Mouse (Mus musculus): ENCODE results near the gene Gm26558. TPM values are rescaled to one million over a fixed set of nuclear protein-coding genes. Genes with fewer than 3 reads are reported as not detected.

The Gm26558 gene
- polyA plus RNA-seq, 1 experiment from 2014 or later = 3.5 TPM

DNA sequence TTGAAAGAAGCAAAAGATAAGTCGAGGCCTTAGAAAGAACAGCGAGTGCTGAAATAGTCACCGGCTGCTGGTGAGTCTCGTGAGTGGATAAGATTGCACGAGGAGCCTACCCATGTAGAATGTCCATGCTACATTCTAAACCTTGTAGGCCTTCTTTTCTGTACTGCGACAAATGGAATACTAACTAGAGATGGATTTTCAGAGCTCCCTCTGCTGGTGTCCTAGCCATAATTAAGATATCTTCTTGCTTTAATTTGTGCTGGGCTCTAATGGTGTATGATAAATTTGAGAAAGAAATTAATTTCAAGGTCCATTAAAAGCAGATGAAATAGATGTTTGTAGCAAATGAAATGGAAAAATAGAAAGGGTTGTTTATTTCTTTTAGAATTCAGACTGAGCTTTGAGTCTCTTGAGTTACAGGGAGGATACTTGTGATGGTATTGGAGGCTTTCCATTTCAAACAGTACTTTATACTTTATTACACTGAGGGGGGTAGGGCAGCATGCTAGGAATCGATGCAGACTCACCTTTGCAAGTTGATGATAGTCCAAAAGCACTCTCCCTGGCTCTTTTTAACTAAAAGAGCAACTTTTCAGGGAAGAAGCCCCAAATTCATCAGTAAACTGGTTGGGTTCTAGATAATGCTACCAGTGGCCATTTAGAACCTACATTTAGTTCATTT is 11.7 kb upstream of the Gm26558 start:
- Histone ChIP-seq H3K4me2 (no peak overlapping the region), H3K9me3 (no peaks in the 10 kb centered on the region), H3K27ac (replicated peaks) (no peak overlapping the region), H3K4me1 (replicated peaks) (no peaks in the 10 kb centered on the region), H3K9ac (no peak overlapping the region), H3K36me3 (peaks cover 7% of the 10 kb centered on the region), H3K27me3 (no peaks in the 10 kb centered on the region), H3K4me3 (no peak overlapping the region)
- 76% methylated on average over 7 of the region's 7 CpGs for WGBS
- no peak for ATAC-seq (ENCODE audit: low FRiP score, low read depth)

DNA sequence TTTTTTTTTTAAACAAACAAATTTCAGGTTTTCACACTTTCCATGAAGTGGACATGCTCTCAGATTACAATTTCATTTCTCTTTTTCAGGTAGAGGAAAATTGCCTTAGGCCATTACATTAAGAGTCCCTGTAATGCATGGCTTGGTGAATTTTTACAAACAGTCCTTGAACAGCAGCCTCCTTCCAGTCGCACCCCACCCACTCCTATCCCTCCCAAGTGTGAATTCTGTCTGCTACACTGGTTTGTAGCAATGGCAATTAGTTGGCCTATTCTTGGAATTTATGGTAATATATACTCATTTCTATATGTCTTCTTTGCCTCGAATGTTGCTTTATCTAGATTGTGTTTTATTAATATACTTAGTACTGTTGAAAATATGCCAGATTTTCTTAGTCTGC is 10.6 kb upstream of the Gm26558 start:
- no peak for ATAC-seq (ENCODE audit: low FRiP score, low read depth)
- no peak overlapping the region for H3K9ac ChIP-seq
- no peak overlapping the region for H3K4me2 ChIP-seq
- no peak overlapping the region for H3K27ac ChIP-seq (replicated peaks)
- no peaks in the 10 kb centered on the region for H3K36me3 ChIP-seq
- H3K4me1 ChIP-seq (replicated peaks) = no peaks in the 10 kb centered on the region
- H3K27me3 ChIP-seq = no peaks in the 10 kb centered on the region
- H3K9me3 ChIP-seq = no peaks in the 10 kb centered on the region
- H3K4me3 ChIP-seq = no peak overlapping the region
- WGBS = 86% methylated on average over 2 of the region's 2 CpGs

DNA sequence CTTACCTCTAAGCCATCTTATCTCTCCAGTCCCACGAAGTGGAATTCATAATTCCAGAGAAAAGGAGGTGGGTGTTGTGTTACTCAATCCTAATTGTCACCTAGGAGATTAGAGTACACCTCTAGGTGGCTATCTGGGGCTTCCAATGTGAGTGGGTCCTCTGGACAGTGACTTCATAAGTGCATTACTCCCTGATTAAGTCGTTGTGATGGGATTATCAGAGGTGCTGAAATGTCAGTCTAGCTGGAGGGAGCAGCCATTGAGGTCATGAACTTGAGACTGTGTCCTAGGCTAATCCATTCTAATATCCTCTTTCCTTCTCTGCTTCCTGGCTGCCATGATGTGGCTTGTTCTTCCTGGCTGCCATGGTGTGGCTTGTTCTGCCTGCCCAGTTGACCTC is 8.0 kb upstream of the Gm26558 start:
- no peak overlapping the region for H3K9ac ChIP-seq
- H3K9me3 ChIP-seq = no peaks in the 10 kb centered on the region
- no peak overlapping the region for H3K4me2 ChIP-seq
- H3K4me3 ChIP-seq = no peak overlapping the region
- WGBS = 64% methylated on average over 2 of the region's 2 CpGs
- H3K36me3 ChIP-seq = no peaks in the 10 kb centered on the region
- H3K4me1 ChIP-seq (replicated peaks) = no peaks in the 10 kb centered on the region
- ATAC-seq (ENCODE audit: low FRiP score, low read depth) = no peak
- no peaks in the 10 kb centered on the region for H3K27me3 ChIP-seq
- H3K27ac ChIP-seq (replicated peaks) = no peak overlapping the region

DNA sequence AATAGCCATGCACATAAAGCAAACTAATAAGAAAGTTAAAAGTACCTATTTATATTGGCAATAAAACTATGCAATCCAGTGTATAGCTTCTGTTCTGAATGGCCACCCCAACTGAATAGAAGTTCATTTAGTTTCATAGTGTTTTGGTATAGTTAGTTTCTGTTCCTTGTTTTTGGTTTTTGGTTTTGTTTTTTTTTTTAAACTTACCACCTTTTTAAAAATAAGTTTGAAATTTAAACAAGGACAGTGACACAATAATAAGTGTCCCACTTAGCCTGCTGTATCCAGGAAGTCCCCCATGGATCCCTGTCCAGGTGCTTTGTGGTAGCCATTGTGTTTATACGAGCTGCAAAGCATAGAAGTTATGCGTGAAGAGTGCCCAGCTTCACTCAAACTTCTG is 7.3 kb upstream of the Gm26558 start:
- Histone ChIP-seq H3K9me3 (no peaks in the 10 kb centered on the region), H3K4me3 (no peak overlapping the region), H3K4me1 (replicated peaks) (no peaks in the 10 kb centered on the region), H3K27ac (replicated peaks) (no peak overlapping the region), H3K4me2 (no peak overlapping the region), H3K27me3 (no peaks in the 10 kb centered on the region), H3K36me3 (no peaks in the 10 kb centered on the region), H3K9ac (no peak overlapping the region)
- no peak for ATAC-seq (ENCODE audit: low FRiP score, low read depth)
- WGBS = 90% methylated on average over 2 of the region's 2 CpGs

DNA sequence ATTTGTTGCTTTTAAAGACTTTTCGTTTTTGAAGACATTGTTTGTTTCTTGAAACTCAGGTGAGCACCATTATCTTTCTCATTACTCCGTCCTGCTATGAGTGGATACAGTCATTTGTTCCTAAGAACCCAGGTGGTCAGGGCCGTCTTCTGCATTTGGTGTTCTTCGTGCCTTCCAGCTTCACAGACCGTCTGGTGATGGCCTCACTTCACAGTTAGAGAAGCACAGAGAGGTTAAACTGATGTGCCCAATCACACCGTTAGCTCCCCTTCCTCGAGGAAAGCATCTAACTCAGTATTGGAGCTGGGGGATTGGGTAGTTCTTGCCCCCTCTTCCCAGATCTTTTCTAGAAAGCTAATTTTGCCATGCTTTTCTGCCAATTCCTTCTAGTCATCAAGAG is 5.1 kb upstream of the Gm26558 start:
- Histone ChIP-seq H3K9ac (no peak overlapping the region), H3K9me3 (no peaks in the 10 kb centered on the region), H3K27me3 (no peaks in the 10 kb centered on the region), H3K4me1 (replicated peaks) (peaks cover 17% of the 10 kb centered on the region), H3K4me2 (no peak overlapping the region), H3K4me3 (no peak overlapping the region), H3K36me3 (no peaks in the 10 kb centered on the region), H3K27ac (replicated peaks) (no peak overlapping the region)
- 89% methylated on average over 7 of the region's 7 CpGs for WGBS
- no peak for ATAC-seq (ENCODE audit: low FRiP score, low read depth)

DNA sequence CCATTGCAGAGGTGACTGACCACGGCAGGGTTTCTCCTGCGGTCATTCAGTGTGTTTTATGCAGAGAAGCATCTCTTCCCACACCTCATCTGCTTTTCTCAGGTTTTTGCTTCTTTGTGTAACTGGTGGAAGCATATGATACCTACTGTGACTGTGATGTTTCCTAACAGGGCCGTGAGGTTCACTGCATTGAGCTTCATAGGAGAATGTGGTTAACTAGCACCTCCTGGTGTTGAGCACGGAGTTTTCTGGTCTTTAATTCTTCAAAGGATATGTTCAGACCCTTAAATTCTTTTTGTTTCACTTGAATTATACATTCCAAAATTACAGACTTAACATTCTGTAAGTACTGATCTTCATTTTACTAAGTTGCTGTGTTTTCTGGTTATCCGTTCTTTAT is 1.9 kb upstream of the Gm26558 start:
- Histone ChIP-seq H3K27ac (replicated peaks) (no peak overlapping the region), H3K4me3 (no peak overlapping the region), H3K4me2 (0 out of 2 replicates have a peak overlapping the region, but pooled peaks have one; percentile 17), H3K4me1 (replicated peaks) (peaks cover 23% of the 10 kb centered on the region), H3K27me3 (no peaks in the 10 kb centered on the region), H3K36me3 (no peaks in the 10 kb centered on the region), H3K9ac (no peak overlapping the region), H3K9me3 (no peaks in the 10 kb centered on the region)
- WGBS = 77% methylated on average over 5 of the region's 5 CpGs
- ATAC-seq (ENCODE audit: low FRiP score, low read depth) = no peak

DNA sequence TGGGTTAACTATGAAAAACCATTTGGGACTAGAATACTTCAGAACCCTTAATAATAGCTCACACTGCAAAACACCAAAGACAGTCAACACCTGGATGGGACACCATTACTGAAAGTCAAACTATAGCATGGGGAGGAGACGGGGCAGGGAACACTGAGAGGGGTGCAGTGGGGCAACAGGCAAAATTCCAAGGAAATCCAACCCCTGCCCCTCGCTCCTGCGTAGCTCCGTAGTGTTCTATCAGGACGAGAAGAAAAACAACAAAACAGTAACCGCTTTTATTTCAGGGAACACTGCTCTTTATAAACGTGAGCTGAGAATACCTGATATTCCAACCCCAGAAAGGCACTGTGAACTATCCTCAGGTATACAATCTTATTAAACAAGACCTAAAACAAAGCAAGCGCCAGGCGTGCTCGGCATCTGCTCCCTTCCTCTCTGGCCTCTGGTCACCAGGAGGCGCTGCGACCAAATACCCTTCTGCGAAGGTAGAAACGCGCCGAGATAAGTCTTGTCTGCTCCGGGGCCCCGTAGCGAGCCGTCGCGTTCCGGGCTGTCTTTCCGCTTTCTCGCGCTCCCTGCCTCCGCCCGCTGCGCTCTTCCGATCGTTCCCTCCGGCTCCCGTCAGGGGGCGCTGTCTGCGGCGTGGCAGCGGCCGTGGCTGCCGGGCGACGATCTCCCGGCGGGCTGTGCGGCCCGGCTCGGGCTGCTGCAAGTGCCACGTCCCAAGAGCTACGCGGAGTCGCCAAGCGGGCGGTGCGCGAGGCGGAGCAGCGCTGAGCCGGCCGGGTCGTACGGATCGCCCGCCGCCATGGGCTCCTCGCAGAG is 807 bp downstream of the Gm26558 start, which contains the start of gene Gorasp2:
TSS of gene Gorasp2 (plus strand) at position 690 of the 828 bp plus-strand sequence.
- Histone ChIP-seq H3K9me3 (no peaks in the 10 kb centered on the region), H3K4me2 (peak within 1 kb of the TSS; percentile 64), H3K9ac (peak within 1 kb of the TSS; percentile 96), H3K4me1 (replicated peaks) (peaks cover 23% of the 10 kb centered on the region), H3K4me3 (peak within 1 kb of the TSS; percentile 93), H3K27me3 (no peaks in the 10 kb centered on the region), H3K36me3 (no peaks in the 10 kb centered on the region), H3K27ac (replicated peaks) (peak within 1 kb of the TSS; percentile 86)
- WGBS = 2% methylated on average over 64 of the region's 64 CpGs
- peak; percentile 96 for ATAC-seq (ENCODE audit: low FRiP score, low read depth)

DNA sequence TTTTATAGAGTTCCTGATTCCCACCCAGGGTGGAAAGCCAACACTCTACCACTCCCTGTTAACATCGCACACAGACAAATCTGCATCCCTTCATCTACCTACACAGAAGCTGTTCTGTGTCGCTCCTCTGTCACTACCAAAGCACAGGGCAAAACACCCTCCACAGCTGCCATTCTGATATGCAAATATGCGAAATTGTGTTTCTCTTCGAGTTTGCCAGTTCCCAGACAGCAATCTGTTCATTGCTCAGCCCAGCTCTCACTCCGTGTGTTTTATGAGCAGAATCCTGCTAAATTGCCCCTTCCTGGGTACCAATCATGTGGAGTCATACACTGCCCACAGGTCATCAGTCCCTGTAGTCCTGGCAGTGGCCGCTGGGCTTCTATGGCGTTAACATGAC is 4.8 kb downstream of the Gm26558 start:
- Histone ChIP-seq H3K27ac (replicated peaks) (no peak overlapping the region), H3K4me2 (no peak overlapping the region), H3K9me3 (no peaks in the 10 kb centered on the region), H3K9ac (no peak overlapping the region), H3K4me3 (no peak overlapping the region), H3K36me3 (no peaks in the 10 kb centered on the region), H3K4me1 (replicated peaks) (peaks cover 6% of the 10 kb centered on the region; the same call in 1 of the 2 replicates), H3K27me3 (no peaks in the 10 kb centered on the region)
- 73% methylated on average over 7 of the region's 7 CpGs for WGBS
- ATAC-seq (ENCODE audit: low FRiP score, low read depth) = no peak

DNA sequence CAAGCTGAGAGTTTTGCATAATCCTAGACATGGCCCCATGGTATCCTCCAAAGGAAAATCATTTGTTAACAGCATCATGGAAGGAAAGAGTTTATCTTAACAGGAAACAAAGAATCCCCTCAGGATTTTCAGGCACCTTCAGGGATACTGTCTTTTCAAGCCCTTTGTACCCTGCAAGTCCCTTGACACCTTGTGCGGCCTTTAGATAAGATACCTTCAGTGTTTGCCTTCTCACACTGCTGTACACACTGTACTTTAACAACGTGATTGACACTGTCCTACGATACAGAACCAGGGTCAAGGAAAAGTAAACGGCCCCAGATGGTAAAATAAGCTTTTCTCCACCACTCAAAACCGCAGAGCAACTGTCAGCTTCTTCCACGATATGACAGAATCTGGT is 10.1 kb downstream of the Gm26558 start:
- H3K4me1 ChIP-seq (replicated peaks) = no peaks in the 10 kb centered on the region
- H3K9me3 ChIP-seq = no peaks in the 10 kb centered on the region
- no peak overlapping the region for H3K27ac ChIP-seq (replicated peaks)
- no peaks in the 10 kb centered on the region for H3K36me3 ChIP-seq
- no peak overlapping the region for H3K9ac ChIP-seq
- WGBS = 77% methylated on average over 6 of the region's 6 CpGs
- no peak for ATAC-seq (ENCODE audit: low FRiP score, low read depth)
- H3K27me3 ChIP-seq = no peaks in the 10 kb centered on the region
- H3K4me2 ChIP-seq = no peak overlapping the region
- H3K4me3 ChIP-seq = no peak overlapping the region

DNA sequence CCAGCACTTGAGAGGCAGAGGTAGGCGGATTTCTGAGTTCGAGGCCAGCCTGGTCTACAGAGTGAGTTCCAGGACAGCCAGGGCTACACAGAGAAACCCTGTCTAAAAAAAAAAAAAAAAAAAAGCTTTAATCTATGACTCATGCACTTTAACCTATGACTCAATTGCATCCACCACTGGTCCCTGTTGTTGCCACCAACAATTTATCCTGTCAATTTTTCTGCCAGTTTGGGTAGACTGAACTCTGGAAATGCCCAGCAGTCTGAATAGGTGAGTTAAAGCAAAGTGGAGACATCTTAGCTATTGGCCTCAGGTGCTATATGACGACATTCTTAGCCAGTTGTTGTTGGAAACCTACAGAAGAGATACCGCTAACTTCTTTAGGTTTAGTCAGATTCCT is 12.4 kb downstream of the Gm26558 start:
- no peaks in the 10 kb centered on the region for H3K27me3 ChIP-seq
- H3K27ac ChIP-seq (replicated peaks) = no peak overlapping the region
- H3K9me3 ChIP-seq = no peaks in the 10 kb centered on the region
- H3K4me2 ChIP-seq = no peak overlapping the region
- H3K36me3 ChIP-seq = no peaks in the 10 kb centered on the region
- H3K4me3 ChIP-seq = no peak overlapping the region
- no peak overlapping the region for H3K9ac ChIP-seq
- 95% methylated on average over 4 of the region's 4 CpGs for WGBS
- H3K4me1 ChIP-seq (replicated peaks) = no peaks in the 10 kb centered on the region
- ATAC-seq (ENCODE audit: low FRiP score, low read depth) = no peak

DNA sequence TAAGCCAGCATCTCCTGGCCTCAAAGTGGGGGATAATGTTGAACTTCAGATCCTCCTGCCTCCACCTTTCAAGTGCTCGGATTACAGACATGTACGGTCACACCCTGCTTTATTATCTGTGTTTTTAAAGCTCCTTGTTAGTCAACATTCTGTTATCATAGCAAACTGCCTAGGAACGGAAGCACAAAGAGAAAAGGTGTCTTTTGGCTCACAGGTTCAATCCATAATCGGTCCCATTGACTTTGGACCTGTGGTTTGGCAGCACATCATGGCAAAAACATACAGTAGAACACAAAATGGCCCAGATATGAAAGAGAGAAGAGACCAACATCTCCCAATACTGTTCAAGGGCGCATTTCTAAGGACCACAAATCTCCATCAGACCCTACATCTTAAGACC is 13.6 kb downstream of the Gm26558 start:
- 89% methylated on average over 5 of the region's 5 CpGs for WGBS

DNA sequence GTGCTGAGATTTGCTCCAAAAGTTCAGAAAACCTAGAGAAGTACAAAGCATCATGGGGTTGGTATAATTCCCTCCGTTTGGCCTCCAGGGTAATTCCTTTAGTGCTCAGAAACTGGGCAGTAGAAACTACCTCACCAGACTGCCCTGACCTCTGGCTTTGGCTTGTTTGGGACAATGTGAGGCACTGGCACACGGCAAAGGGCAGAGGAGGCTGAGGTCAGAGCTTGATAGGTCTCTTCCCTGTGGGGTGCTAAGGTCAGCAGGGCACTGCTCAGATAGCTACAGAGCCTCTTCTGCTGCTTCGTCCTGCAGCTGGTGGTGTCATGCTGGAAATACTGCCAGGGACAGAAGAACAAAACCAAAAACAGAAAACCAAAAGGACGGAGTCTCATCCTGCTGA is 14.2 kb downstream of the Gm26558 start:
- H3K4me1 ChIP-seq (replicated peaks) = peaks cover 11% of the 10 kb centered on the region

More for the DNA sequence above, 13.6 kb downstream of the Gm26558 start:
- no peak for ATAC-seq (ENCODE audit: low FRiP score, low read depth)
- Histone ChIP-seq H3K27me3 (no peaks in the 10 kb centered on the region), H3K4me3 (no peak overlapping the region), H3K9ac (no peak overlapping the region), H3K36me3 (no peaks in the 10 kb centered on the region), H3K4me2 (no peak overlapping the region), H3K9me3 (no peaks in the 10 kb centered on the region), H3K4me1 (replicated peaks) (peaks cover 6% of the 10 kb centered on the region), H3K27ac (replicated peaks) (no peak overlapping the region)

More for the DNA sequence above, 14.2 kb downstream of the Gm26558 start:
- ATAC-seq (ENCODE audit: low FRiP score, low read depth) = no peak
- 34% methylated on average over 4 of the region's 4 CpGs for WGBS
- Histone ChIP-seq H3K9me3 (no peaks in the 10 kb centered on the region), H3K9ac (no peak overlapping the region), H3K4me3 (no peak overlapping the region), H3K27me3 (no peaks in the 10 kb centered on the region), H3K36me3 (no peaks in the 10 kb centered on the region), H3K27ac (replicated peaks) (no peak overlapping the region), H3K4me2 (no peak overlapping the region)

All from hindbrain, embryonic 15.5 days (tissue).